In genomic region chr9:107526198-107527026, GRCm38 (mm10) we compare ENCODE assay signal across 8 mouse cellular contexts. TPM values are rescaled to one million over a fixed set of nuclear protein-coding genes. Genes with fewer than 3 reads are reported as not detected.
DNase-seq lines count a peak whose midpoint lies in the region; ATAC-seq and TF ChIP-seq lines count a peak whose summit lies in the region.

No protein-coding gene starts in this region.

- H3ac ChIP-seq in myocyte (ENCODE audit: control insufficient read depth, insufficient read length) = no peak overlapping the region

- peak overlapping the region; percentile 63 for H3K4me2 ChIP-seq in embryonic facial prominence, embryonic 12.5 days (replicated peaks)
- peak overlapping the region; percentile 69 for H3K4me2 ChIP-seq in heart, embryonic 11.5 days
- H3K4me2 ChIP-seq in liver, embryonic 12.5 days = peak overlapping the region; percentile 73
- H3K4me2 ChIP-seq in myocyte (ENCODE audit: low read depth) = peak overlapping the region; percentile 6

- DNase-seq in cerebellum, adult 9-11 months = peak; percentile 60
- no peak for DNase-seq in cerebellum, adult 18-20 months
- DNase-seq in kidney, adult 9 months = peak; percentile 80
- peak; percentile 66 to 70 for DNase-seq in spleen, postnatal 14 days (ENCODE audit: low spot score in 2 of 2)

- H3K27me3 ChIP-seq in embryonic facial prominence, embryonic 12.5 days = peaks cover 51% of the 10 kb centered on the region
- H3K27me3 ChIP-seq in heart, embryonic 11.5 days (ENCODE audit: control insufficient read depth, insufficient read depth, low read length) = peaks cover 36% of the 10 kb centered on the region
- peaks cover 91% of the 10 kb centered on the region for H3K27me3 ChIP-seq in liver, embryonic 12.5 days (replicated peaks)
- peaks cover 57% of the 10 kb centered on the region for H3K27me3 ChIP-seq in myocyte (ENCODE audit: control insufficient read depth, insufficient read depth, insufficient read length)

- no peak overlapping the region for H3K9ac ChIP-seq in embryonic facial prominence, embryonic 12.5 days
- H3K9ac ChIP-seq in heart, embryonic 11.5 days (ENCODE audit: low read depth, low read length) = no peak overlapping the region
- no peak overlapping the region; the same call in 1 of the 2 replicates for H3K9ac ChIP-seq in liver, embryonic 12.5 days

- H3K79me2 ChIP-seq in myocyte (ENCODE audit: control insufficient read depth, insufficient read depth) = no peaks in the 10 kb centered on the region

- no peaks in the 10 kb centered on the region for H3K9me3 ChIP-seq in embryonic facial prominence, embryonic 12.5 days
- no peaks in the 10 kb centered on the region for H3K9me3 ChIP-seq in heart, embryonic 11.5 days (replicated peaks; ENCODE audit: control insufficient read depth, low read length)
- no peaks in the 10 kb centered on the region for H3K9me3 ChIP-seq in liver, embryonic 12.5 days (replicated peaks)

- 4% methylated on average over 44 of the region's 44 CpGs for WGBS in embryonic facial prominence, embryonic 12.5 days
- 14% methylated on average over 43 of the region's 44 CpGs for WGBS in heart, embryonic 11.5 days (ENCODE audit: insufficient replicate concordance)
- WGBS in liver, embryonic 12.5 days (ENCODE audit: insufficient replicate concordance) = 7% methylated on average over 44 of the region's 44 CpGs

- peak overlapping the region; percentile 36 for H3K4me3 ChIP-seq in embryonic facial prominence, embryonic 12.5 days
- peak overlapping the region; percentile 35 for H3K4me3 ChIP-seq in heart, embryonic 11.5 days (ENCODE audit: low read depth, low read length)
- H3K4me3 ChIP-seq in liver, embryonic 12.5 days = peak overlapping the region; percentile 48
- no peak overlapping the region for H3K4me3 ChIP-seq in myocyte

- TF ChIP-seq POLR2A in myocyte (IDR thresholded peaks at IDR 0.05; ENCODE audit: insufficient read length, low read depth) = no peak

- peaks cover 22% of the 10 kb centered on the region for H3K4me1 ChIP-seq in embryonic facial prominence, embryonic 12.5 days
- peaks cover 17% of the 10 kb centered on the region; the same call in 1 of the 2 replicates for H3K4me1 ChIP-seq in heart, embryonic 11.5 days (ENCODE audit: control insufficient read depth, insufficient read depth, low read length)
- peaks cover 27% of the 10 kb centered on the region for H3K4me1 ChIP-seq in liver, embryonic 12.5 days

- H3K36me3 ChIP-seq in embryonic facial prominence, embryonic 12.5 days = no peaks in the 10 kb centered on the region
- H3K36me3 ChIP-seq in heart, embryonic 11.5 days (ENCODE audit: control insufficient read depth, insufficient read depth, low read length) = no peaks in the 10 kb centered on the region
- H3K36me3 ChIP-seq in liver, embryonic 12.5 days = no peaks in the 10 kb centered on the region
- H3K36me3 ChIP-seq in myocyte (ENCODE audit: control insufficient read depth, insufficient read depth) = no peaks in the 10 kb centered on the region

- no peak overlapping the region for H3K27ac ChIP-seq in embryonic facial prominence, embryonic 12.5 days
- H3K27ac ChIP-seq in heart, embryonic 11.5 days (ENCODE audit: low read depth, low read length) = no peak overlapping the region
- no peak overlapping the region for H3K27ac ChIP-seq in liver, embryonic 12.5 days

- ATAC-seq in embryonic facial prominence, embryonic 12.5 days (ENCODE audit: insufficient number of reproducible peaks, insufficient read depth, low FRiP score, low TSS enrichment) = 0 out of 2 replicates have a peak, but pooled peaks have one; percentile 18
- peak; percentile 67; the same call in 1 of the 2 replicates for ATAC-seq in heart, embryonic 11.5 days (replicated peaks; ENCODE audit: insufficient number of reproducible peaks, low FRiP score, low TSS enrichment)
- peak; percentile 66 for ATAC-seq in liver, embryonic 12.5 days

TF ChIP-seq in myocyte, 11 proteins besides CTCF, POLR2A, EP300 and RAD21:
- no peak for TF ChIP-seq MYOD1 (IDR thresholded peaks at IDR 0.05; ENCODE audit: control insufficient read depth in 1 of 3, insufficient read length in 2 of 3, low read depth in 2 of 3)
- no peak for TF ChIP-seq CEBPB (IDR thresholded peaks at IDR 0.05; ENCODE audit: insufficient read depth, poor library complexity, severe bottlenecking)
- no peak for TF ChIP-seq POLR2AphosphoS2 (IDR thresholded peaks at IDR 0.05; ENCODE audit: insufficient read length, low read depth)
- TF ChIP-seq MYOG (IDR thresholded peaks at IDR 0.05; ENCODE audit: control insufficient read depth in 1 of 3, insufficient read depth in 1 of 3, insufficient read length in 2 of 3, low read depth in 2 of 3) = no peak
- TF ChIP-seq SRF (IDR thresholded peaks at IDR 0.05; ENCODE audit: control insufficient read depth, insufficient read length, low read depth) = no peak
- no peak for TF ChIP-seq E2F4 (IDR thresholded peaks at IDR 0.05; ENCODE audit: insufficient read depth)
- no peak for TF ChIP-seq REST (IDR thresholded peaks at IDR 0.05; ENCODE audit: insufficient read depth, insufficient read length)
- no peak for TF ChIP-seq TCF12 (IDR thresholded peaks at IDR 0.05; ENCODE audit: insufficient read depth, poor library complexity, severe bottlenecking)

RNA-seq across cellular contexts. Expression of gene Tmem115, which starts 7.3 kb away (rescaled TPM):
- polyA plus RNA-seq in embryonic facial prominence, embryonic 12.5 days (2016; fragmentation: Nextera tagmentation; extraction: Ambion mirVana) = 49.7 and 50.1 TPM in 2 replicates
- polyA plus RNA-seq in heart, embryonic 11.5 days (2014; fragmentation: Nextera tagmentation; extraction: Ambion mirVana) = 37.0 and 40.6 TPM in 2 replicates
- polyA plus RNA-seq in liver, embryonic 12.5 days (2016; fragmentation: Nextera tagmentation; extraction: Ambion mirVana) = 25.9 and 26.4 TPM in 2 replicates
- 43.4 TPM for polyA plus RNA-seq in myocyte (2012; fragmentation: generic; extraction: Trizol)

RNA-seq across cellular contexts. Expression of gene Cyb561d2, which starts 15.6 kb away (rescaled TPM):
- 17.2 and 17.7 TPM in 2 replicates for polyA plus RNA-seq in embryonic facial prominence, embryonic 12.5 days (2016; fragmentation: Nextera tagmentation; extraction: Ambion mirVana)
- polyA plus RNA-seq in heart, embryonic 11.5 days (2014; fragmentation: Nextera tagmentation; extraction: Ambion mirVana) = 16.6 and 21.9 TPM in 2 replicates
- polyA plus RNA-seq in liver, embryonic 12.5 days (2016; fragmentation: Nextera tagmentation; extraction: Ambion mirVana) = 18.5 and 19.5 TPM in 2 replicates
- polyA plus RNA-seq in myocyte (2012; fragmentation: generic; extraction: Trizol) = 18.8 TPM

RNA-seq across cellular contexts. Expression of gene Nprl2, which starts 15.6 kb away (rescaled TPM):
- polyA plus RNA-seq in embryonic facial prominence, embryonic 12.5 days (2016; fragmentation: Nextera tagmentation; extraction: Ambion mirVana) = 40.8 and 46.3 TPM in 2 replicates
- 26.8 TPM in 2 replicates for polyA plus RNA-seq in heart, embryonic 11.5 days (2014; fragmentation: Nextera tagmentation; extraction: Ambion mirVana)
- polyA plus RNA-seq in liver, embryonic 12.5 days (2016; fragmentation: Nextera tagmentation; extraction: Ambion mirVana) = 15.3 and 16.0 TPM in 2 replicates
- polyA plus RNA-seq in myocyte (2012; fragmentation: generic; extraction: Trizol) = 24.6 TPM

RNA-seq across cellular contexts. Expression of gene Zmynd10, which starts 20.7 kb away (rescaled TPM):
- polyA plus RNA-seq in embryonic facial prominence, embryonic 12.5 days (2016; fragmentation: Nextera tagmentation; extraction: Ambion mirVana) = 1.3 and 1.7 TPM in 2 replicates
- not detected in 2 replicates for polyA plus RNA-seq in heart, embryonic 11.5 days (2014; fragmentation: Nextera tagmentation; extraction: Ambion mirVana)
- not detected in 2 replicates for polyA plus RNA-seq in liver, embryonic 12.5 days (2016; fragmentation: Nextera tagmentation; extraction: Ambion mirVana)
- polyA plus RNA-seq in myocyte (2012; fragmentation: generic; extraction: Trizol) = 0.52 TPM

RNA-seq across cellular contexts. Expression of gene Rassf1, which starts 24.9 kb away (rescaled TPM):
- polyA plus RNA-seq in embryonic facial prominence, embryonic 12.5 days (2016; fragmentation: Nextera tagmentation; extraction: Ambion mirVana) = 54.0 and 55.6 TPM in 2 replicates
- polyA plus RNA-seq in heart, embryonic 11.5 days (2014; fragmentation: Nextera tagmentation; extraction: Ambion mirVana) = 38.9 and 45.7 TPM in 2 replicates
- 22.2 and 24.8 TPM in 2 replicates for polyA plus RNA-seq in liver, embryonic 12.5 days (2016; fragmentation: Nextera tagmentation; extraction: Ambion mirVana)
- polyA plus RNA-seq in myocyte (2012; fragmentation: generic; extraction: Trizol) = 59.3 TPM

Comparison
In these comparisons a context has a peak if more than half of its experiments do, and no peak if none do; other contexts are left out.
1. DNase-seq: peak in cerebellum, adult 9-11 months (single experiment), kidney, adult 9 months (single experiment) and spleen, postnatal 14 days (2 of 2); none in cerebellum, adult 18-20 months (0 of 2).
2. H3K4me2 ChIP-seq: peak in every context shown above with its lines; median percentile 73 in liver, embryonic 12.5 days; 69 in heart, embryonic 11.5 days; 63 in embryonic facial prominence, embryonic 12.5 days; 6 in myocyte.
3. Peak in every context shown above with its lines, with median percentiles within 50 percentile points of each other: ATAC-seq.